Mouse (Mus musculus): ENCODE measurements around the gene Med1.
"Not testable (repeated sequence)": the region's sequence is repeated elsewhere in the genome, so short reads cannot be mapped to it uniquely, and the experiment has no call there.

Med1 gene

GRCm38 (mm10) chr11:98192901-98193805 lies at the start of gene Med1:
Gene Med1 (minus strand): TSS chr11:98193293.
- peak; percentile 95 for DNase-seq

GRCm38 (mm10) chr11:98238995-98239394 lies 45.9 kb upstream of the Med1 start:
- DNase-seq: no peak

DNA sequence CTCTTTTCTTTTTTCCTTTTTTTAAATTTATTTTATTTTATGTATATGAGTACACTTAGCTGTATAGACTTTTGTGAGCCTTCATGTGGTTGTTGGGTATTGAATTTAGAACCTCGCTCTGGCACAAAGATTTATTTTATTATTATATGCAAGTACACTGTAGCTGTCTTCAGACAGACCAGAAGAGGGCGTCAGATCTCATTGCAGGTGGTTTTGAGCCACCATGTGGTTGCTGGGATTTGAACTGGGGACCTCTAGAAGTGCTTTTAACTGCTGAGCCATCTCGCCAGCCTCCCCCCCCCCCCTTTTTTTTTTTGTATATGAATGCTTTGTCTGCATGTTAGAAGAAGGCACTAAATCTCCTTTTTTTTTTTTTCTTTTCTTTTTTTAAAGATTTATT lies 45.3 kb upstream of the Med1 start:
- DNase-seq: no peak

- no peak for DNase-seq
These were observed 33.3 kb upstream of the Med1 start for GRCm38 (mm10) chr11:98226349-98226748.

GRCm38 (mm10) chr11:98213311-98213710 lies 20.2 kb upstream of the Med1 start:
- DNase-seq: no peak

GRCm38 (mm10) chr11:98209661-98210060 lies 16.6 kb upstream of the Med1 start:
- not testable (repeated sequence) for DNase-seq

GRCm38 (mm10) chr11:98206281-98206680 lies 13.2 kb upstream of the Med1 start:
- DNase-seq: not testable (repeated sequence)

DNA sequence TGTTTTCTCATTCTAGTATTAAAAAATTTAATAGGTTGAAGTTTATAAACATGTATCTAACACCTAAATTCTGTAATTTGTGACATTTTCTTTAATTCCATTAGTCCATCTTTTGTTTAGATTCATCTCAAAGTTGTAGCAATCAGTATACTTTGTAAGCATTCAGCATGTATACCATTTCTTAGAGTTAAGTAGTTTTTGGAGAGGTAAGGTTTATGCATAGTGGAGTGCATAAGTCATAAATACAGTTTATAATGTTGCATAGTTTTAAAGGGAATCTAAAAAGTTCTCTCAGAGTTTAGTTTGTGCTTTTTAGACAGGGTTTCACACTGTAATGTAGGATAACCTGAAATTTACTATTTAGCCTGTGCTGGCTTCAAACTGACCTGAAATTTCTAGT lies 12.4 kb upstream of the Med1 start:
- DNase-seq: no peak

GRCm38 (mm10) chr11:98203931-98204421 lies 10.9 kb upstream of the Med1 start:
- DNase-seq: no peak

DNA sequence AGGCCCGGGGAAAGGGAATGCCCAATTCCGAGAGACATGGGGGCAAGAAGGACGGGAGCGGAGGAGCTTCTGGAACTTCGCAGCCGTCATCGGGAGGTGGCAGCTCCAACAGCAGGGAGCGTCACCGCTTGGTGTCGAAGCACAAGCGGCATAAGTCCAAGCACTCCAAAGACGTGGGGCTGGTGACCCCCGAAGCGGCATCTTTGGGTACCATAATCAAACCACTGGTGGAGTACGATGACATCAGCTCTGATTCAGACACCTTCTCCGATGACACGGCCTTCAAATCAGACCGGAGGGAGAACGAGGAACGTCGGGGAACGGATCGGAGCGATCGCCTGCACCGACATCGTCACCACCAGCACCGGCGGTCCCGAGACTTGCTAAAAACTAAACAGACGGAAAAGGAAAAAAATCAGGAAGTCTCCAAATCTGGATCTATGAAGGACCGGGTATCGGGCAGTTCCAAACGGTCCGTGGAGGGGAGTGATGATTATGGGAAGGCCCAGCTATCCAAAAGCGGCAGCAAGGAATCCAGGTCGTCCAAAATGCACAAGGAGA lies 10.3 kb upstream of the Med1 start:
- peak; percentile 40 for DNase-seq

DNA sequence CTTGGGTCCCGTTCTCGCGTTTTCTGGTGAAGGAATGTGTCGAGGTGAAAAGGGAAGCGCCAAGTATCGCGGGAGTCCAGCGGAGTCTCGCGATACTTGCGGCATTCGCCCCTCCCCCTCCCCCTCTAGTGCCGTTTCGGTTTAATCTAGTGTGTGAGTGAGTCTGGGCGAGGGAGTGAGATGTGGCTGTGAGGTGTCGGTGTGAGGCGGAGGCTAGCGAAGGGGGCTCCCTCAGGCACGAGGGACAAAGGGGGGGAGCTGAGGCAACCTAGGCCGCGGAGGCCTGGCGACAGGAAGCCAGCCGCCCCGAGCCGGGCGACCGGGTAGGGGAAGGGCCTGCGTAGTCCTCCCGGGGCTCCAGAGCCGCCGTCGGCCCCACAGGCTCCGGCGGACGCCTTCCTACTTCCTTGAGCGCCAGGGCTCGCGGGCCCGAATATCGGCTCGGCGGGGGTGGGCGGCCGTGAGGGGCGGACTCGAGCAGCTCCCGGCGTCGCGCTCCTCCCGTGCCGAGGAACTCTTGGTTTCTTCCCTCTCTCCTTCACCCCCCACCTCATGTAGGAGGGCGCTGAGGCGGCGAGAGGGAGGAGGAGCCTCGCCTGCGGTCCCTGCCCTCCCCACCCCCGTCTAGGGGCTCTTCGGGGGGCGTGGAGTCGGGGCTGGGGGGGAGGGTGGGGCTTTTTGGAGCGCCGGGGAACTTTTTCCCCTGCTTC lies 9.7 kb upstream of the Med1 start, which contains the start of gene Cdk12:
Cdk12 (plus strand) TSS at position 419 of the 710 bp plus-strand sequence.
- DNase-seq: peak; percentile 96

DNA sequence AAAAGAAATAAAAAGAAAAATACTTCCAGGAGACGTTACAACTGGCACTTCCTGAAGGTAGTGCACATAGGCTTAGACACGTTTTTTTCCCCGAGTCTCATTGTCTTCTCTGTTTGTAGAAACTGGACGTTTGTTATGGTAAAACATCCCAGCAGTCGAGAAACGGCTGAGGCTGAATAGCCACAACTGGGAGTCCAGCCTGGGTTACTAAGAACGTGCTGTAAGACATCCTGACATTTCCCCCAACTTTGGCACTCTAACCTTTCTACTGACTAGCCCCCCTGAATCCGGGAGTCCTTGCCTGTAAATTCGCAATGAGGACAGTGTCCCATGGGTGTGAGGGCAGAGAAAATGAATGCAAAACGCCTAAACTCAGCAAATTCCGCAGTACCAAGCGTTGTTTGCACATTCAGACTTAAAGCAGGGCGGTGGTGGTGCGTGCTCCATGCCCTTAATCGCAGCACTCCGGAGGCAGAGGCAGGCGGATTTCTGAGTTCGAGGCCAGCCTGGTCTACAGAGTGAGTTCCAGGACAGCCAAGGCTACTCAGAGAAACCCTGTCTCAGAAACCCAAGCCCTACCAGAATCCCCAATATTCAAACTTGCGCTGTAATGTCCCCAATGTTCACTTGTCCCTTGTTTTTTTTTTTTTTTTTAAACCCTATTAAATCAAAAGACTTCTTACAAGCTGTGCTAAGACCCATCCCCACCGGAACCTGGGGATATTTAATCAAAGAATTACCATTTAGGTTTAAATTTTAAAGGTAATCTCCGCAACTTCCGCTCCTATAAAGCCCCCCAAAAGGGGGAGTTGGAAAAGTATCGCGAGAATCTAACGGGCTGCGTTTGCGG lies 8.9 kb upstream of the Med1 start:
- DNase-seq: no peak

DNA sequence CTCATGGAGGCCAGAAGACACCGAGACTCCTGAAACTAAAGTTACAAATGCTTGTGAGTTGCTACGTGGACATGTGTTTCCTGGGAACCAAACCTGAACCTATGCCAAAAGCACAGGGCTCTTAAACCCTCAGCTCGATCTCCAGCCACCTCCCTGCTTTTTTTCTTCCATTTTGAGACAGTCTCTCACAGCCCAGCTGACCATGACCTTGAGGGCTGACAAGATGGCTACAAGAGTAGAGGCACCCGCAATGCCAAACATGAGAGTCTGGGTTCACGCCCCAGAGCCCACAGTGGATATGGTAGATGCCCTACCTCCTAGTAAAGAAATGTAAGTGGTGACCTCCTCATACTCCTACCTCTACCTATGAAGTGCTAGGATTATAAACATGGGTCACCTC lies 2.3 kb downstream of the Med1 start:
- no peak for DNase-seq

DNA sequence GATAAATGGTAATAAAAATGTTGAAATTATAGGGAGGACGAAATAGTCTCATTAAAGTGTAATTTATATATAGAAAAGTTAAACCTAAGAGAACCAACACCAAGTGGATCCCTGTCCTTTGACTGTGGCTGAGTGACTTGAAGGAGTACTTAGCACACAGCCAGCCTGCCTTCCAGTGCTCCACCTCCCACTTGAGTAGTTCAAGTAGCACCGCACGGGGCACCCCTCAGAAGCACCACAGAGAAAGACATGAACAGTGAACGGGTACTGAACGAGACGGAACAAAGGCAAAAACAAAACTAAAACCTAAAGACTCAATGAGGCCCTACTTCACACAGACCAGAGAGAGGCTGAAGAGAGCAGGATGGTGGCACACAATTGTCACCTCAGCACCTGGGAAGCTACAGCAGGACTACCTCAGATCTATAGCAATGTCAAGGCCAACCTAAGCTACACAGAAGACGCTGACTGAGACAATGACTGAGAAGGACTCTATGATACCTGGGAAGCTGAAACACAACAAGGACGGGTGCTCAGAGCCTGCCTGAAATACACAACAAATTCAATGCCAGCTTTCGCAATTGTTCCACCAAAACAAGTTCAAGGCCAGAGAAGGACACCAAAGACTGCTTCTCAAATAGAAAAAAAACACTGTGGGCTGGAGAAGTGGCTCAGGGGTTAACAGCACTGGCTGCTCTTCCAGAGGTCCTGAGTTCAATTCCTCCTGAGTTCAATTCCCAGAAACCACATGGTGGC lies 5.3 kb downstream of the Med1 start:
- DNase-seq: no peak

DNA sequence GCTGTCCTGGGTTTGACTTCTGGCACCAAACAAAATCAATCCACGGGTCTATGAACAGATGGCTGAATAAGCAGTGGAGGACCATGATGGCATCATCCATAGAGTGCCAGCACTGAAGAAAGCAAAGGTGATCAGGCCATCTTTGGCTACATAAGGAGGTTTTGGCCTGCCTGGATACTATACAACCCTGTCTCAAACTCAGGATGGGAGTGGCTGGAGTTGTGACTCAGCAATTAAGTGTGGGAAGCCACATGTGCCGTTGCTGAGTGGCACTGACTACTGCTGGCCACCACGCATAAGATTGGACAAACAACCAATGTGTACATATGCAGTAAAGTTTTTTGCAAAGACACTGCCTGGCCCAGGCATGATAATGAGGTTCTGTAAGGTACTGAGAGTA lies 10.9 kb downstream of the Med1 start:
- DNase-seq: not testable (repeated sequence)

DNA sequence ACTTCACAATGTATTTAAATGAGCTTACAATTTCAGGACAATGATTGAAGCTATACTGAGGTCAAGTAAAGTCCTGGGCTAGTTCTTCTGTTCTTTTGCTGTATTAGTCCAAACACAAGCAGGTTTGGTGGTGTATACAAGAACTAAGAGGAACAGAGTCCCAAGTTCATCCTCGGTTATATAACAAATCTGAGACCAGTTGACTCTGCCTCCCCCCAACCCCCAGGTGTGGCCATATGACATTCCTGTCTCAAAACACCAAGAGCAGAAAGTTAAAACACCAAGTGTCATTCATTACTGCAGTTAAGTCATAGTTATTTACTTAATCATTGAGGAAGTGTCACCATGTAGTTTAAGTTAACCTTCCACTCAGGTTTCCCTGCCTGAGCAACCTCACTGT lies 24.7 kb downstream of the Med1 start:
- DNase-seq: no peak

DNA sequence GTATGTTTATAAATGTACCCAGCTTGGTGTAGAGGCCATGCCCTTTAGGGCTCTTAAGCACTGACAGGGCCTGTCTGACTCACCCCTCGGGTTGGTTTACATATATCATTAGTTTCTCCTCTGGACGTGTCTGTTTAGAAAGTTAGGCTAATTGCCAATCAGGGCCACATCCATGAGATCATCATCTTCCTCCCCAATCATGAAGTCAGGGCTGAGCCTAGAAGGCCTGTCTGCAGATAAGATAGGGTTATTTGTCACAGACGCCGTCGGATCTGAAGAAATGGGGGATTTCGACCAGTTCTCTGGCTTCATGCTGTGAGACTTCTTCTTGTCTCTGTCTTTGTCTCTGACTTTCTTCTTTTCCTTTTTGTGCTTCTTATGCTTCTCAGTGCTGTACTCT lies 38.0 kb downstream of the Med1 start:
- DNase-seq: no peak

DNA sequence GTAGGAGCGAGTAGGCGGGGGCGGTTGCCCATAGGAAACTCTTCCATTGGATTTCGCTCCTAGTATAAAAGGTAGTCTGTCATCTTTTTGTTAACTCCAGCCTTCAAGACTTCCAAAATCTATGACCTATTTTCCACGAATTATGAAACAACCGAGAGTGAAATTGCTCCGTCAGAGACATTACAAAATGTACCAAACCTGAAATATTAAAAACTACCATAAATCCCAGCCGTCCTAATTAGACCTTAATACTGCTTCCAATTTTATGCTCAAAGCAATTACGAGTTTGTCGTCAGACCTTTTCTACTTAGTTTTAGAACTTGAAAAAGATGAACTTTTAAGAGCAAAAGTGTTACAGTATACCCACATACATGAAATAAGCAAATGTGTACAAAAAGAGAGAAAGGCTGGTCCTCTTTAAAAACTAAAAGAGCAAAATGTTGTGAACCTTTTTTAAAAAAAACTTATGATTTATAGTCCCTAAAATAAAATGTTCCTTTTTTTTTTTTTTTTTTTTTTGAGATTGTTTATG lies 42.4 kb downstream of the Med1 start:
- DNase-seq: no peak

GRCm38 (mm10) chr11:98149786-98150624 lies 43.1 kb downstream of the Med1 start, which contains the start of gene Fbxl20:
Gene Fbxl20 (minus strand): TSS chr11:98150403.
- DNase-seq: peak; percentile 94

GRCm38 (mm10) chr11:98149304-98149750 lies 43.8 kb downstream of the Med1 start:
- DNase-seq: peak; percentile 92

Measured in layer of hippocampus, adult 9-11 months (tissue).